Mouse (Mus musculus) spleen, adult 2 months (tissue): ENCODE data around the gene Dip2a.

Source experiments
- CTCF ChIP-seq: fragments of 200-500 bp; IDR thresholded peaks from 2 replicates; pipeline ENCODE4 v1.5.1; 2011; ENCODE audit warnings: mild to moderate bottlenecking, inconsistent platforms; ENCODE audit not compliant: insufficient read depth, insufficient read length, insufficient replicate concordance; ENCODE audit errors: extremely low read depth
- POLR2A ChIP-seq: fragments of 200-500 bp; IDR thresholded peaks from 2 replicates; pipeline ENCODE4 v1.6.1; 2011; ENCODE audit warnings: low read depth, low read length, inconsistent platforms

DNA sequence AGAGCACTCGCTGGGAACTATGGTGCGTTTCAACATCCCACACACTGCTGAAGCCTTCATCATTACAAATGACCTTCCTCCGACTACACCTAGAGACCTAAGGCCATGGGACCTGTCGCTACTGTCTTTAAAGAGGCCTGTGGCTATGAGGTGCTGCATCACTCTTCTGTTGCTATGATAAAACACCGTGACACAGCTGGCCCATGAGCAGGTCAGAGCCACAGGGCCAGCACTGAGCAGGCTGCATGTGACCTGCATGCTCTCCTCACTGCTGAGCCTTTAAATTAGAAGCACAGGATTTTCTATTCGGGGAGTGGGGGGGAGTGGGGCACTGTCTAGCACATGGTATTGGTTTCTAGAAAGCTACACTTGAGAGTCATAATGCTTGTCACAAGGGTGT is 133.0 kb downstream of the Dip2a start:
- TF ChIP-seq POLR2A (no peak), CTCF (no peak)
